Mouse (Mus musculus): ENCODE measurements around the gene Arfgef3. TPM values are rescaled to one million over a fixed set of nuclear protein-coding genes. Genes with fewer than 3 reads are reported as not detected.
A peak's percentile ranks its signal among the peaks of the same experiment; 100 is the strongest.

The Arfgef3 gene
- 0.57 and 0.69 TPM in 2 replicates for polyA plus RNA-seq (2016; fragmentation: Nextera tagmentation; extraction: Ambion mirVana)

DNA sequence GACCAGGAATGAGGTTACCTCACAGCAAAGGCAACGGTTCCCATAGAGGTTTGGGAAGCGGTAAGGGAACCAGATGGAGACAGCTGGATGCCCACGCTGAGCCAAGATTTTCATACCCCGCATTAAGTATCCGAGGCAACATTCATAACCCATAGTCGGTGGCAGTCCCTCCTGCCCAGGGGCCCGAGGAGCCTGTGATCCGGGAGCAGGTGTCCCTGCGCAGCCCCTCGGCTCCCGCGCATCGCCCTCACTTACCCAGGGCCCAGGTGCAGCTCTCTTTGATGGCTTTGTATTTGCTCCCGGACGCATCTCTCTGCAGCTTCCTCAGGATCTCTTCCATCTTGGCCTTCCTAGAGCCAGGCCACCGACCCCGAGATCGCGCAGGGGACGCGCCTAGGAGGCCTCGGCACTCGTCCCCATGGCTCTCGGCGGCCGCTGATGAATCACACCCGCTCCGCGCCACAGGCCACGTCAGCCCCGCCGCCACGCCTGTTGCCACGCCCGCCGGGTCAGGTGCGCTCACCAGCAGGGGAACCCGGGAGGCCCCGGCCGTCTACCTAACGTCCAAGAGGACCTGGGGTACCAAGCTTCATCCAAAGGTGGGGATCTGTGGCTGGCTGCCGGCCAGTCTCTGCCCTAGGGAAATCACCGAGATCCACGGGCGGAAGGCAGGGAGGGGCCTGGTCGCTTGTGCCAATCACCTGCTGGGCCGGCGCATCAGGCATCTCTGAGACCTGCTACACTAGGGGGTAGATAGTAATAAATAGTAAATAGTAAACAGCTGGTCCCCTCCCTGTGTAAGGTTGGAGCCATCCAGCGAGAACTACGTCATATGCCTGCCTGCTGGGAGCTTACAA, at the start of gene Arfgef3:
Gene Arfgef3, minus strand, starts transcription at position 664 of the 857 bp plus-strand sequence.
- H3K27ac ChIP-seq (ENCODE audit: poor library complexity, severe bottlenecking), result no peak within 1 kb of the TSS
- peak; percentile 36; the same call in 1 of the 2 replicates for ATAC-seq (ENCODE audit: insufficient number of reproducible peaks, low FRiP score)
- peak within 1 kb of the TSS; percentile 54 for H3K4me3 ChIP-seq
- H3K9ac ChIP-seq, result peak within 1 kb of the TSS; percentile 49
- H3K36me3 ChIP-seq, result no peaks in the 10 kb centered on the region
- peaks cover 24% of the 10 kb centered on the region for H3K27me3 ChIP-seq (replicated peaks)
- 0 out of 2 replicates have a peak, but pooled peaks cover 3% of the 10 kb centered on the region for H3K4me1 ChIP-seq (replicated peaks)
- 3% methylated on average over 50 of the region's 50 CpGs for WGBS
- no peaks in the 10 kb centered on the region for H3K9me3 ChIP-seq (replicated peaks)
- H3K4me2 ChIP-seq, result peak within 1 kb of the TSS; percentile 80

DNA sequence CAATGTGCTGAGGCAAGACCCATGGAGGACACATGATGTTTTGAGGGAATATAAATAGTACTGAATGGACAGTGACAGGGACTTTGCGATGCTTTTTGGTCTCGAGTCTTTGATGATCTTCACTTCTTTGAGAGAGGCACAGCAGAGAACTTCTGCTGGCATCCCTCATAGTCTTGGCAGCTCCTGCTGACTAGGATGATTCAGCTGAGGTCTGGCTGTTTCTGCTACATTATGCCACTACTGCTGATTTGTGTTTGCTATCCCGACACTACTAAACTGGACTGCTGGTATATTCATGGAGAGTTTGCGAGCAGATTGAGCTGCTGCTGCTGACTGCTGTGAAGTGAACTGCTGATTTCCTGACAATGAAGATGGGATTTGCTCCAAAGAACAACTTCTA, 46.3 kb upstream of the Arfgef3 start:
- Histone ChIP-seq H3K4me2 (no peak overlapping the region), H3K27ac (ENCODE audit: poor library complexity, severe bottlenecking) (no peak overlapping the region), H3K4me1 (replicated peaks) (no peaks in the 10 kb centered on the region), H3K9me3 (replicated peaks) (no peaks in the 10 kb centered on the region), H3K36me3 (no peaks in the 10 kb centered on the region), H3K27me3 (replicated peaks) (no peaks in the 10 kb centered on the region), H3K4me3 (no peak overlapping the region), H3K9ac (no peak overlapping the region)
- ATAC-seq (ENCODE audit: insufficient number of reproducible peaks, low FRiP score), result no peak
- WGBS, result 85% methylated on average over 4 of the region's 4 CpGs

DNA sequence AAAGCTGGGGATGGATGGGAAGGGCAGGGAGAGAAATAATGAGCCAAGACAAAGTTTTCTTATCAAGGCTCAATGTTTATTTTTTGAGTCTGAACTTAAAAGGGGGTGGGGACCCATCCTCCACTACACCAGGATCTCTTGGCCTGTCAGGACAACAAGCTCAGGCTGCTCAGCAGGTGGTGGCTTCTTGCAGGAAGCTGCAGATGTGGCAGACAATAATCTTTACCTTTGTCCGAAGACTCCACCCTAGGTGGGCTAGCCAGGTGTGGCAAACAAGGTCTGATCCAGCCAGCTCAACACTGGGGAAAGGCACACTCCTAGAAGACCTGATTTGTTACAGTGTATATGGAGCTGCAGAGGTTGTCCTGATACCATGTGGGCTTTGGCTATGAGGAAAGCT, 44.9 kb upstream of the Arfgef3 start:
- Histone ChIP-seq H3K4me1 (replicated peaks) (no peaks in the 10 kb centered on the region), H3K9ac (no peak overlapping the region)
- WGBS, result 42% methylated on average over 1 of the region's 1 CpGs

DNA sequence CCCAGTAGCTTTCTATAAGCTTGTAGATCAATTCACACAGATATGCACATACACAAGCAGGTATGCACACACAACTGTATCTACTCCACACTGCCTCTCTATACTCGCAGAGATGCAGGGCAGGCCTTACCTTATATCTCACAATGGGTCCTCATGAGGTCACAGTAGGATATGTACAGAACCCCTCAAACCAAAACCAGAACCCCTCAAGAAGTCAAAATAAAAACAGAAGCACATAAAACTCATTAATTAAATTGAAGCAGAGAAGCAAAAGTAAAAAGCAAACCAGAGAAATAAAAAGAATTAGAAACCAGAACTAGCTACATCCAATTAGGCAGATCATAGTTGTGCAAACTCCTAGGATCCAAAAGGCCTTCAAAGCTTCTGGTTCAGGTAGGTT, 42.9 kb upstream of the Arfgef3 start, which contains the start of gene Gm4922:
Gene Gm4922, minus strand, starts transcription at position 101 of the 400 bp plus-strand sequence.
- Histone ChIP-seq H3K4me2 (no peak within 1 kb of the TSS), H3K4me3 (no peak within 1 kb of the TSS), H3K27me3 (replicated peaks) (no peaks in the 10 kb centered on the region), H3K9me3 (replicated peaks) (no peaks in the 10 kb centered on the region), H3K9ac (no peak within 1 kb of the TSS), H3K27ac (ENCODE audit: poor library complexity, severe bottlenecking) (no peak within 1 kb of the TSS), H3K36me3 (no peaks in the 10 kb centered on the region), H3K4me1 (replicated peaks) (no peaks in the 10 kb centered on the region)
- 81% methylated on average over 1 of the region's 1 CpGs for WGBS
- no peak for ATAC-seq (ENCODE audit: insufficient number of reproducible peaks, low FRiP score)

More for the DNA sequence above, 44.9 kb upstream of the Arfgef3 start:
- no peak overlapping the region for H3K4me3 ChIP-seq
- H3K36me3 ChIP-seq, result no peaks in the 10 kb centered on the region
- H3K9me3 ChIP-seq (replicated peaks), result no peaks in the 10 kb centered on the region
- no peaks in the 10 kb centered on the region for H3K27me3 ChIP-seq (replicated peaks)
- no peak overlapping the region for H3K4me2 ChIP-seq
- no peak for ATAC-seq (ENCODE audit: insufficient number of reproducible peaks, low FRiP score)
- H3K27ac ChIP-seq (ENCODE audit: poor library complexity, severe bottlenecking), result no peak overlapping the region

DNA sequence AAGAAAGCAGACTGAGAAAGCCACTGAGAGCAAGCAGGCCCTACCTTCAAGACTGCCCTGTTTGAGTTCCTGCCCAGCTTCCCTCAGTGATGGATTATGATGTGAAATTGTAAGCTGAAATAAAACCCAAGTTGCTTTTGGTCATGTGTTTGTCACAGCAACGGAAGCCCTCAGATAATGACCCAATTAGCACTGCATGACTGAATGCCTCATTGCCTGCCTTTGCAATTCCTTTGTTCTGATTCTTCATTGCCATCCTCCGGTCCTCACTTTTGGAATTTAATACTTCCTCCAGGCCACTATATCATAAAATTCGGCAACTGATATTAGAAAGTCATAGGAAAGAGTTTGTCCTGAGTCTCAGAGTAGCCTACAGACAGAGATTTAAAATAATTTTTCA, 33.8 kb upstream of the Arfgef3 start:
- Histone ChIP-seq H3K36me3 (no peaks in the 10 kb centered on the region), H3K4me1 (replicated peaks) (peaks cover 14% of the 10 kb centered on the region), H3K4me2 (no peak overlapping the region), H3K9ac (no peak overlapping the region), H3K9me3 (replicated peaks) (no peaks in the 10 kb centered on the region), H3K27ac (ENCODE audit: poor library complexity, severe bottlenecking) (no peak overlapping the region), H3K4me3 (no peak overlapping the region), H3K27me3 (replicated peaks) (no peaks in the 10 kb centered on the region)
- ATAC-seq (ENCODE audit: insufficient number of reproducible peaks, low FRiP score), result no peak
- 75% methylated on average over 3 of the region's 3 CpGs for WGBS

DNA sequence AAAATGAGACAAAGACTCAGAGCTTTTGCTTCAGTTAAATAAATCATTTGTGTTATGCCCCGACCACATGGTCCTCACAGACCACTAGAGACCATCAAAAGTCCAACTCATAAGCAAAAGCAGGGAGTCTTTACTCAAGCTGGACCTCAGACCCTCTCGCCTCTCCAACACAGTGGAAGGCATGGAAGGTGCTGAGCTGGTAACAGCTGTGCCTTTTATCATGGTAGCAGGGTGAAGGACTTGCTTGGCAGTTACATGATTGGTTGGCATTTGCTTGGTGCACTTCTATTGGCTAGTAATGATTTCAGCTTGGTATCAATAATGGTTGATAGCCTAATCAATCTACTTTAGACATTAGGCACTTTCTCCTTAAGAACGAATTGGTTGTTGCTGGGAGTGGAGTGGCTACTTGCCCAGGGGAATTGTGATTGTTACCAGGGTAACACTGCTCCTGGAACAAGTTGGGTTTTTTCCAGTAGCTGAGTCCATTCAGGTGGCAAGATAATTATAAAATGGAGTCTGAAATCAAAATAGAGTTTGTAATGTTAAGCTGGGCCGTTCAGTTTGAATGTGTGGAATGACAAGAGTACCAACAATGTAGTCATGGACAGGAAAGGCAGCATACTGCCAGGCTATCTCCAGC, 28.9 kb upstream of the Arfgef3 start:
- ATAC-seq (ENCODE audit: insufficient number of reproducible peaks, low FRiP score), result no peak
- H3K4me1 ChIP-seq (replicated peaks), result peaks cover 9% of the 10 kb centered on the region
- no peaks in the 10 kb centered on the region for H3K9me3 ChIP-seq (replicated peaks)
- no peak overlapping the region for H3K27ac ChIP-seq (ENCODE audit: poor library complexity, severe bottlenecking)
- 46% methylated on average over 4 of the region's 4 CpGs for WGBS
- H3K27me3 ChIP-seq (replicated peaks), result no peaks in the 10 kb centered on the region
- H3K4me3 ChIP-seq, result no peak overlapping the region
- H3K36me3 ChIP-seq, result no peaks in the 10 kb centered on the region
- no peak overlapping the region for H3K4me2 ChIP-seq
- no peak overlapping the region for H3K9ac ChIP-seq

DNA sequence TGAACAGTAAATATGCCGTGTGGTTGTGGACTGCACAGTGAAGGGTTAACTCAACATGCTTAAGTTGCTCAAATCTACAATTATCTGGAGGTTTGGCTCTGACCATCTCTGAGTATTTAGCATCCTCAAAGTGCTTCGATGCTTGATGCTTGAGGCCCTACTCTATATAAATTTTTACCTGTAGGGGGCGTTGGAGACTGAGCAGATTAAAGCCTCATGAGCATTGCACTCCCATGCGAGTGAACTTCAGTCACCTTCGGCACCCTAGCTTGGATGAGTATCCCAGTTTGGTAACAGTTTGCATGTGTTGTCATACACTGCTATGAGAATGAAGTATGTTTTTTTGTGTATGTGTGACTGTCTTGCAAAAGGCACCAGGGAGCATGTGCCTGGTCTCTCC, 26.2 kb upstream of the Arfgef3 start:
- Histone ChIP-seq H3K9me3 (replicated peaks) (0 out of 2 replicates have a peak, but pooled peaks cover 8% of the 10 kb centered on the region), H3K36me3 (no peaks in the 10 kb centered on the region), H3K9ac (no peak overlapping the region), H3K4me2 (no peak overlapping the region), H3K27ac (ENCODE audit: poor library complexity, severe bottlenecking) (no peak overlapping the region), H3K4me1 (replicated peaks) (peaks cover 9% of the 10 kb centered on the region), H3K4me3 (no peak overlapping the region), H3K27me3 (replicated peaks) (no peaks in the 10 kb centered on the region)
- no peak for ATAC-seq (ENCODE audit: insufficient number of reproducible peaks, low FRiP score)
- WGBS, result 46% methylated on average over 5 of the region's 5 CpGs

DNA sequence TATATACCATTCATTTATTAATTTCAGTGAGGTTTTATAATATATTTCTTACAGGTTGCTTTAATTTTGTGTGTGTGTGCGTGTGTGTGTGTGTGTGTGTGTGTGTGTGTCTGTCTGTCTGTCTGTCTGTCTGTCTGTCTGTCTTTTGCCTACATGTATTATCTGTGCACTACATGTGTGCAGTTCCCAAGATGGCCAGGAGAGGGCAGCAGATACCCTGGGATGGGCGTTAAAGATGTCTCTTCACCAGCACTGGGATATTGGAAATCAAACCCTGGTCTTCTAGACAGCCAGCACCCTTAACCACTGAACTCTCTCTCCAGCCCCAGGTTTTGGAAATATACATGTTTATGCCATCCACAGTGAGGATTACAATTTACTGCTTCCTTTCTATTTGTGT, 16.5 kb upstream of the Arfgef3 start:
- no peaks in the 10 kb centered on the region for H3K36me3 ChIP-seq
- WGBS, result 36% methylated on average over 2 of the region's 2 CpGs
- ATAC-seq (ENCODE audit: insufficient number of reproducible peaks, low FRiP score), result no peak
- no peak overlapping the region for H3K9ac ChIP-seq
- H3K27me3 ChIP-seq (replicated peaks), result no peaks in the 10 kb centered on the region
- H3K4me3 ChIP-seq, result no peak overlapping the region
- no peak overlapping the region for H3K4me2 ChIP-seq
- H3K27ac ChIP-seq (ENCODE audit: poor library complexity, severe bottlenecking), result no peak overlapping the region
- H3K9me3 ChIP-seq (replicated peaks), result no peaks in the 10 kb centered on the region
- H3K4me1 ChIP-seq (replicated peaks), result no peaks in the 10 kb centered on the region

DNA sequence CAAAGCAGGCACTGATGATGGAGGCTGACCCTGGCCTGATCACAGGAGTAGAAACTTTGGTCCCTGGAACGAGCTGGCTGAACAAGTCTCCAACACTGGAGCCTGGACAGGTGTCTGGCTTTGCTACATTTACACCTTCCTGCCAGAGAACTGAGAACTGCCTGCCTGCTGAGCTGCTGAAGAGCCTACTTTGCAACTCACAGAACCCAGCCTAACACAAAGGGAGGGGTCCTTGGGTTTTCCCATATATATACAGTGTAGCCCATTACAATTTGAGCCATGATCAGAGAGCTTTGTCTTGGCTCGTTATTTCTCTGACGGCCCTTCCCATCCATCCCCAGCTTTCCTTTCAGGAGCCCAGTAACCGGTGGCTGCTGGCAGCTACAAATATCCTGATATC, 6.3 kb upstream of the Arfgef3 start:
- ATAC-seq (ENCODE audit: insufficient number of reproducible peaks, low FRiP score), result no peak
- Histone ChIP-seq H3K9me3 (replicated peaks) (no peaks in the 10 kb centered on the region), H3K4me3 (no peak overlapping the region), H3K4me1 (replicated peaks) (no peaks in the 10 kb centered on the region), H3K9ac (no peak overlapping the region), H3K27me3 (replicated peaks) (peaks cover 1% of the 10 kb centered on the region; the same call in 1 of the 2 replicates), H3K27ac (ENCODE audit: poor library complexity, severe bottlenecking) (no peak overlapping the region), H3K4me2 (no peak overlapping the region), H3K36me3 (no peaks in the 10 kb centered on the region)
- WGBS, result 60% methylated on average over 4 of the region's 4 CpGs

DNA sequence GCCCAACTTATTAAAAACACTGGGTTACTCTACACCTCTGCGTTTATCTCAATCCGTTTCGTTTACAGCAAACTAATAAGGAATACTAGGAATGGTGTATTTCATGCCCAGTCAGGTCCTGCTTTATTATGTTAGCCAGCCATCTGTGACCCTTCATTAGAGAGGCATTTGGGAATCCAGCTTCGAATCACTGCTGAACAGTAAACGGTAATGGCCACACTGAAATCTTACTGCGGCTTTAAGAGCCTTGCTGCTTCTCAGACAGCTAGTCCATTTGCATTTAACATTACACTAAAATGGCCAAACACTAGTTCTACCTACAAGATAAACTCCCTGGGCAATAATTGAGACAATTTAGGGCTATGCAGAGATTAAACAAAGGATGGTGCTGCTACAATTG, 1.7 kb downstream of the Arfgef3 start:
- Histone ChIP-seq H3K4me1 (replicated peaks) (0 out of 2 replicates have a peak, but pooled peaks cover 3% of the 10 kb centered on the region), H3K36me3 (no peaks in the 10 kb centered on the region), H3K9ac (no peak overlapping the region), H3K27me3 (replicated peaks) (peaks cover 24% of the 10 kb centered on the region), H3K4me3 (no peak overlapping the region), H3K9me3 (replicated peaks) (no peaks in the 10 kb centered on the region), H3K27ac (ENCODE audit: poor library complexity, severe bottlenecking) (no peak overlapping the region), H3K4me2 (no peak overlapping the region)
- WGBS, result 83% methylated on average over 6 of the region's 6 CpGs
- ATAC-seq (ENCODE audit: insufficient number of reproducible peaks, low FRiP score), result no peak

DNA sequence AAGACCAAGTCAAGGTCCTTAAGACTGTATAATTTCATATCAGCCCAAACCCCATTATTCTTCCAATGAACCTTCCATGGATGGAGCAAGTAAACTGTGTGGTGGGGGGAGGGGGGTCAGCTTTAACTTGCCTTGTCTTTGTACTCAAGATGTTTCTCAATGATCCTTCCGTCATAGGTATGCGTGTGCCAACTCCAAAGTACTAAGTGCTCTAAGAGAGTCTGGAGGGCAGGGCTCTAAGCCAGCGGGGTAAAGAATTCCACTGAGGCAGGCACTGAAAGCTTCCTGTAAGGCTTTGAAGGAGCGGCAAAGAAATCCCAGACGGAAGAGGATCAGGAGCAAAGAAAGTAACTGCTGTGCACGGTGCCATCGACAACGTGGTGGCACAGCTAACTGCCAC, 2.7 kb downstream of the Arfgef3 start:
- 81% methylated on average over 8 of the region's 8 CpGs for WGBS
- Histone ChIP-seq H3K9me3 (replicated peaks) (no peaks in the 10 kb centered on the region), H3K4me2 (no peak overlapping the region), H3K4me3 (no peak overlapping the region), H3K27ac (ENCODE audit: poor library complexity, severe bottlenecking) (no peak overlapping the region), H3K36me3 (no peaks in the 10 kb centered on the region), H3K27me3 (replicated peaks) (peaks cover 24% of the 10 kb centered on the region), H3K9ac (no peak overlapping the region), H3K4me1 (replicated peaks) (0 out of 2 replicates have a peak, but pooled peaks cover 3% of the 10 kb centered on the region)
- ATAC-seq (ENCODE audit: insufficient number of reproducible peaks, low FRiP score), result no peak

Data from heart, embryonic 12.5 days (tissue).